Mouse (Mus musculus): ENCODE data around the gene 4931414P19Rik.

DNA sequence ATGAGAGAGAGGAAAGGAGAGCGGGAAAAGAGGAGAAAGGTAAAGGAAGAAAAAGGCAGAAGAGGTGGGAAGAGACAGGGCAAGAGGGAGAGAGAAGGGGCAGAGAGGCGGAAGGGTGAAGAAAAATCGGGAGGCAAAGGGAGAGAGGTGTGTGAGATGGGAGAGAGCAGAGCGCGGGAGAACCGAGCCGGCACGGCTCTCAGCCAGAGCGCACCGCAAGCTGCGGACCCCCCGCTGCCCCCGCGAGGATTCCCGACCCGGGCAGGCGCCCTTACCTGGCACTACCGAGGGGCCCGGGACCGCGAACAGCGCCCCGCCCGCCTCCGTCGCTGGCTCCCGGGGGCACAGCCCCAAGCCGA lies 35.1 kb upstream of the 4931414P19Rik start, which contains the start of gene Gm17606:
- TF ChIP-seq JUN (IDR thresholded peaks at IDR 0.05; ENCODE audit: insufficient read depth, low read depth, low read length) (no peak), ZC3H11A (IDR thresholded peaks at IDR 0.05; ENCODE audit: low read depth, low read length) (no peak), POLR2A (IDR thresholded peaks at IDR 0.05; ENCODE audit: low read depth, low read length) (no peak), USF1 (IDR thresholded peaks at IDR 0.05; ENCODE audit: low read depth, low read length) (no peak), RCOR1 (conservative IDR thresholded peaks at IDR 0.05; ENCODE audit: low read depth, low read length) (no peak)
